Mouse (Mus musculus): ENCODE measurements around the gene Gm12845. TPM values are rescaled to one million over a fixed set of nuclear protein-coding genes. Genes with fewer than 3 reads are reported as not detected.

Gm12845 gene
- not detected in 2 replicates for polyA plus RNA-seq (2012; rRNA removed; ENCODE audit: low replicate concordance)

GRCm38 (mm10) chr4:117724112-117724511 lies at the start of gene Gm12845:
Gene Gm12845 (plus strand): TSS chr4:117724412.

GRCm38 (mm10) chr4:117681931-117682461 lies 42.2 kb upstream of the Gm12845 start, which contains the start of gene Dmap1:
Gene Dmap1 (minus strand): TSS chr4:117682273.

GRCm38 (mm10) chr4:117765416-117765815 lies 41.2 kb downstream of the Gm12845 start, which contains the start of gene Klf17:
Gene Klf17 (minus strand): TSS chr4:117765648.

Other genes with a start within 250 kb of the Gm12845 start
- 51.2 and 58.6 TPM in 2 replicates for gene Rnf220, start 227.4 kb upstream of the Gm12845 start, polyA plus RNA-seq (2012; rRNA removed; ENCODE audit: low replicate concordance)
- gene Eri3, start 174.0 kb upstream of the Gm12845 start, polyA plus RNA-seq (2012; rRNA removed; ENCODE audit: low replicate concordance): 79.1 and 84.9 TPM in 2 replicates
- gene Dmap1, start 42.1 kb upstream of the Gm12845 start, polyA plus RNA-seq (2012; rRNA removed; ENCODE audit: low replicate concordance): 13.4 and 16.4 TPM in 2 replicates
- gene Klf17, start 41.2 kb downstream of the Gm12845 start, polyA plus RNA-seq (2012; rRNA removed; ENCODE audit: low replicate concordance): not detected in 2 replicates
- gene Slc6a9, start 110.1 kb downstream of the Gm12845 start, polyA plus RNA-seq (2012; rRNA removed; ENCODE audit: low replicate concordance): 18.8 and 33.1 TPM in 2 replicates
- gene Ccdc24, start 148.1 kb downstream of the Gm12845 start, polyA plus RNA-seq (2012; rRNA removed; ENCODE audit: low replicate concordance): 1.4 and 2.5 TPM in 2 replicates
- 10.1 and 18.4 TPM in 2 replicates for gene B4galt2, start 159.1 kb downstream of the Gm12845 start, polyA plus RNA-seq (2012; rRNA removed; ENCODE audit: low replicate concordance)
- 457 and 584 TPM in 2 replicates for gene Atp6v0b, start 162.9 kb downstream of the Gm12845 start, polyA plus RNA-seq (2012; rRNA removed; ENCODE audit: low replicate concordance)
- gene Dph2, start 167.6 kb downstream of the Gm12845 start, polyA plus RNA-seq (2012; rRNA removed; ENCODE audit: low replicate concordance): 7.3 and 12.0 TPM in 2 replicates
- 40.4 and 44.0 TPM in 2 replicates for gene Ipo13, start 190.6 kb downstream of the Gm12845 start, polyA plus RNA-seq (2012; rRNA removed; ENCODE audit: low replicate concordance)
- 3.4 and 3.9 TPM in 2 replicates for gene Artn, start 205.4 kb downstream of the Gm12845 start, polyA plus RNA-seq (2012; rRNA removed; ENCODE audit: low replicate concordance)